Mouse (Mus musculus) hindbrain, embryonic 14.5 days (tissue): Measurements from ENCODE around the gene Cfap299. TPM values are rescaled to one million over a fixed set of nuclear protein-coding genes. Genes with fewer than 3 reads are reported as not detected.

Experiments
- ATAC-seq: fragments of 200-750 bp; cut with Nextera tagmentation; 2 replicates; pipeline ENCODE4 v1.8.0; 2017; ENCODE audit warnings: moderate number of reproducible peaks, mild to moderate bottlenecking, moderate TSS enrichment, moderate library complexity; ENCODE audit not compliant: low FRiP score
- DNase-seq: peaks from one replicate; pipeline ENCODE4 v3.0.0-alpha.2; 2015; ENCODE audit warnings: low spot score
- H3K27ac ChIP-seq: fragments of 300-500 bp; sonication (generic); 2 replicates; pipeline ENCODE4 v1.5.1; 2014; ENCODE audit warnings: mild to moderate bottlenecking, moderate library complexity
- H3K27me3 ChIP-seq: fragments of 300-500 bp; sonication (generic); 2 replicates; pipeline ENCODE4 v1.6.1; 2014; ENCODE audit warnings: mild to moderate bottlenecking, low read length, mixed read lengths; ENCODE audit not compliant: control insufficient read depth, insufficient read depth
- H3K36me3 ChIP-seq: fragments of 300-500 bp; sonication (generic); replicated peaks from 2 replicates; pipeline ENCODE4 v1.6.1; 2014; ENCODE audit not compliant: control insufficient read depth, insufficient read depth
- H3K4me1 ChIP-seq: fragments of 300-500 bp; sonication (generic); replicated peaks from 2 replicates; pipeline ENCODE4 v1.6.1; 2014; ENCODE audit warnings: antibody characterized with exemption, low read length, mixed read lengths; ENCODE audit not compliant: control insufficient read depth, insufficient read depth
- H3K4me2 ChIP-seq: fragments of 300-500 bp; sonication (generic); replicated peaks from 2 replicates; pipeline ENCODE4 v1.6.1; 2014; ENCODE audit warnings: mild to moderate bottlenecking, moderate library complexity
- H3K4me3 ChIP-seq: fragments of 300-500 bp; sonication (generic); replicated peaks from 2 replicates; pipeline ENCODE4 v1.5.1; 2014; ENCODE audit warnings: mild to moderate bottlenecking, low read length
- H3K9ac ChIP-seq: fragments of 300-500 bp; sonication (generic); 2 replicates; pipeline ENCODE4 v1.6.1; 2014
- H3K9me3 ChIP-seq: fragments of 300-500 bp; sonication (generic); 2 replicates; pipeline ENCODE4 v1.6.1; 2016; ENCODE audit warnings: low read length; ENCODE audit not compliant: control insufficient read depth
- WGBS: fragments of 180-500 bp; shearing (Covaris S2); extraction: QIAGEN DNeasy Blood & Tissue Kit; methylation state at CpG from one replicate; pipeline ENCODE4 v1.1.7; 2014; 5-methylcytosine and 5-hydroxymethylcytosine counted together
- polyA plus RNA-seq: library from polyadenylated mRNA; unstranded; fragments of >200 nt; fragmentation: Nextera tagmentation; extraction: Ambion mirVana; gene quantifications from 2 replicates; pipeline ENCODE4 v1.2.1, GENCODE M21; 2014

The Cfap299 gene
- polyA plus RNA-seq, 1 experiment from 2014 or later = 1.8 TPM

GRCm38 (mm10) chr5:98424965-98425364, 95.9 kb downstream of the Cfap299 start:
- no peak overlapping the region for H3K9ac ChIP-seq
- H3K9me3 ChIP-seq = no peaks in the 10 kb centered on the region
- no peak overlapping the region for H3K27ac ChIP-seq
- no peak for DNase-seq
- no peak overlapping the region for H3K4me2 ChIP-seq
- H3K4me3 ChIP-seq = no peak overlapping the region
- H3K4me1 ChIP-seq = no peaks in the 10 kb centered on the region
- WGBS = 97% methylated on average over 1 of the region's 1 CpGs
- no peaks in the 10 kb centered on the region for H3K27me3 ChIP-seq
- no peak for ATAC-seq
- H3K36me3 ChIP-seq = no peaks in the 10 kb centered on the region

- H3K36me3 ChIP-seq = no peaks in the 10 kb centered on the region
- H3K9ac ChIP-seq = no peak overlapping the region
- no peak overlapping the region for H3K27ac ChIP-seq
- H3K9me3 ChIP-seq = no peaks in the 10 kb centered on the region
- H3K4me1 ChIP-seq = no peaks in the 10 kb centered on the region
- H3K4me2 ChIP-seq = no peak overlapping the region
- no peaks in the 10 kb centered on the region for H3K27me3 ChIP-seq
- ATAC-seq = no peak
- DNase-seq = no peak
- 87% methylated on average over 5 of the region's 5 CpGs for WGBS
- no peak overlapping the region for H3K4me3 ChIP-seq
Measured at GRCm38 (mm10) chr5:98426112-98426511, 97.0 kb downstream of the Cfap299 start.

- Histone ChIP-seq H3K9ac (no peak overlapping the region), H3K27ac (no peak overlapping the region), H3K36me3 (no peaks in the 10 kb centered on the region), H3K4me1 (no peaks in the 10 kb centered on the region), H3K4me3 (no peak overlapping the region), H3K9me3 (no peaks in the 10 kb centered on the region), H3K27me3 (no peaks in the 10 kb centered on the region), H3K4me2 (no peak overlapping the region)
- DNase-seq = no peak
- WGBS = 67% methylated on average over 7 of the region's 7 CpGs
- ATAC-seq = no peak
Measured at GRCm38 (mm10) chr5:98430060-98430459, 101.0 kb downstream of the Cfap299 start.

GRCm38 (mm10) chr5:98438686-98439085, 109.6 kb downstream of the Cfap299 start:
- no peak for DNase-seq
- H3K27me3 ChIP-seq = no peaks in the 10 kb centered on the region
- no peaks in the 10 kb centered on the region for H3K4me1 ChIP-seq
- H3K9ac ChIP-seq = no peak overlapping the region
- H3K4me3 ChIP-seq = no peak overlapping the region
- H3K9me3 ChIP-seq = no peaks in the 10 kb centered on the region
- 53% methylated on average over 3 of the region's 3 CpGs for WGBS
- no peak overlapping the region for H3K27ac ChIP-seq
- no peak for ATAC-seq
- no peak overlapping the region for H3K4me2 ChIP-seq
- no peaks in the 10 kb centered on the region for H3K36me3 ChIP-seq

- 95% methylated on average over 12 of the region's 12 CpGs for WGBS
Measured at GRCm38 (mm10) chr5:98446771-98447462, 117.8 kb downstream of the Cfap299 start.

GRCm38 (mm10) chr5:98449873-98450272, 120.8 kb downstream of the Cfap299 start:
- WGBS = 91% methylated on average over 2 of the region's 2 CpGs
- Histone ChIP-seq H3K4me2 (no peak overlapping the region), H3K36me3 (no peaks in the 10 kb centered on the region), H3K9me3 (no peaks in the 10 kb centered on the region), H3K27ac (no peak overlapping the region), H3K27me3 (no peaks in the 10 kb centered on the region), H3K9ac (no peak overlapping the region), H3K4me1 (no peaks in the 10 kb centered on the region), H3K4me3 (no peak overlapping the region)
- ATAC-seq = no peak
- DNase-seq = no peak

More at GRCm38 (mm10) chr5:98446771-98447462, 117.8 kb downstream of the Cfap299 start:
- Histone ChIP-seq H3K27ac (no peak overlapping the region), H3K4me1 (no peaks in the 10 kb centered on the region), H3K4me3 (no peak overlapping the region), H3K4me2 (no peak overlapping the region), H3K9me3 (no peaks in the 10 kb centered on the region), H3K9ac (no peak overlapping the region), H3K36me3 (no peaks in the 10 kb centered on the region), H3K27me3 (no peaks in the 10 kb centered on the region)
- no peak for ATAC-seq
- no peak for DNase-seq

GRCm38 (mm10) chr5:98466882-98467535, 137.9 kb downstream of the Cfap299 start:
- Histone ChIP-seq H3K4me1 (no peaks in the 10 kb centered on the region), H3K4me2 (no peak overlapping the region), H3K4me3 (no peak overlapping the region), H3K9me3 (no peaks in the 10 kb centered on the region), H3K9ac (no peak overlapping the region), H3K27me3 (no peaks in the 10 kb centered on the region), H3K27ac (no peak overlapping the region), H3K36me3 (no peaks in the 10 kb centered on the region)
- 48% methylated on average over 4 of the region's 4 CpGs for WGBS
- DNase-seq (no peak), ATAC-seq (no peak)

- Histone ChIP-seq H3K9me3 (no peaks in the 10 kb centered on the region), H3K9ac (no peak overlapping the region), H3K27me3 (no peaks in the 10 kb centered on the region), H3K4me2 (no peak overlapping the region), H3K36me3 (no peaks in the 10 kb centered on the region), H3K27ac (no peak overlapping the region), H3K4me3 (no peak overlapping the region), H3K4me1 (no peaks in the 10 kb centered on the region)
- DNase-seq (no peak), ATAC-seq (no peak)
- 90% methylated on average over 4 of the region's 4 CpGs for WGBS
Measured at GRCm38 (mm10) chr5:98470052-98470451, 140.9 kb downstream of the Cfap299 start.

GRCm38 (mm10) chr5:98476539-98476938, 147.4 kb downstream of the Cfap299 start:
- ATAC-seq = no peak
- Histone ChIP-seq H3K9me3 (no peaks in the 10 kb centered on the region), H3K9ac (no peak overlapping the region), H3K27me3 (no peaks in the 10 kb centered on the region), H3K36me3 (no peaks in the 10 kb centered on the region), H3K4me1 (no peaks in the 10 kb centered on the region), H3K27ac (no peak overlapping the region), H3K4me2 (no peak overlapping the region), H3K4me3 (no peak overlapping the region)
- no peak for DNase-seq
- WGBS = 90% methylated on average over 3 of the region's 3 CpGs
